Mouse (Mus musculus) gastrocnemius, adult 8-10 months (tissue): ENCODE data around the gene Gm10392. TPM values are rescaled to one million over a fixed set of nuclear protein-coding genes. Genes with fewer than 3 reads are reported as not detected.

Experiments used
- DNase-seq, 2 experiments: peaks; one replicate each; pipeline ENCODE4 v3.0.0; 2022; ENCODE audit warnings: low spot score in 2 of 2
- total RNA-seq, 4 experiments: library from RNA; stranded (reverse); gene quantifications; 2 replicates each; pipeline ENCODE4 v1.2.4; 2022

Gene Gm10392
- total RNA-seq, 4 experiments from 2014 or later = not detected

DNA sequence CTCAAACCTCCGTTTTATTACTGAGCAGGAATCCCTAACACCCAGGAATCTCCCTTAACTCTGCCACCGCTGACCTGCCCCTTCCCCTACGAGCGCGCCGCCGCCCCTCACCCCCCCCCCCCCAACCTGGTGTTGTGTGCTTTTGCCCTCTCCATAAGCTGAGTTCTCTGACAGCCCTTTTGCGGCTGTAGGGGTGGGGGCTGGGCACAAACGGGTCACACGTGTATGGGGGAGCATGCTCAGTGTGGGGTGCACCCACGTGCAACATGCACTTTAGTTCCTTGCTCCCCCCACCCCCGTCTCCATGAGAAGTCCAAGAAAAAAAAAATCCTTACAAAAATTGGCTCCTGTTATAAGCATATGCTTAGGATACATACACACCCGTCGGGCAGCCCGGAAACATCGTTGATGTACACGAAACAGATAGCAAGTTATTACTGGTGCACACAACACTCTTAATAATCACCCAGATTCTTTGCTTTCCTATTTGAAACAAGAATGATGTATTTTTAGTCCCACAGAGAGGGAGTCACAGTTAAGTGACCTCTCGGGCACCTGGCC, 26.6 kb downstream of the Gm10392 start:
- no peak for DNase-seq

GRCm38 (mm10) chr11:77491502-77492291, 27.3 kb downstream of the Gm10392 start:
- peak in 1 of 2 experiments; percentile 56 for DNase-seq

DNA sequence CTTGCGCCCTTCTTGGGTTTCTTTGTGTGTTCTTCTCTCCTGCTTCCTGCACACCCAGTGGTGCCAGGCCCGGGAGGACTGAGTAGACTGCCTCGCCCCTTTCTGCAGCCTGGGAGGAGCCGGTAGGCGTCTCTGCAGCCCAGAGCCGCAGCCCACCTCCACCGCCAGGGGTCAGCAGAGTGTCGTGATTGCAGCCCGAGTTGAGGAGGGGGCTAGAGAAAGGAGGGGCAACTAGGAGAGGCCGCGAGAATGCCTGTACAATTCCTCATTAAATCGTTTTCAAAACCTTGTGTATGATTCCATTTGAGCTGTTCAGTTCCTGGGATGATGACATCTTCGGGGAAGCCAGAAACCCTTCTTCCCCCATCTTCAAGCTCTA, 27.9 kb downstream of the Gm10392 start:
- DNase-seq = peak; percentile 75 to 81

GRCm38 (mm10) chr11:77490451-77490850, 28.5 kb downstream of the Gm10392 start:
- DNase-seq = no peak

GRCm38 (mm10) chr11:77489591-77490235, 29.3 kb downstream of the Gm10392 start, which contains the start of gene Ankrd13b:
Ankrd13b (minus strand) TSS chr11:77489678.
- peak in 1 of 2 experiments; percentile 60 for DNase-seq

- no peak for DNase-seq
These were observed 30.0 kb downstream of the Gm10392 start for GRCm38 (mm10) chr11:77488771-77489581.

DNA sequence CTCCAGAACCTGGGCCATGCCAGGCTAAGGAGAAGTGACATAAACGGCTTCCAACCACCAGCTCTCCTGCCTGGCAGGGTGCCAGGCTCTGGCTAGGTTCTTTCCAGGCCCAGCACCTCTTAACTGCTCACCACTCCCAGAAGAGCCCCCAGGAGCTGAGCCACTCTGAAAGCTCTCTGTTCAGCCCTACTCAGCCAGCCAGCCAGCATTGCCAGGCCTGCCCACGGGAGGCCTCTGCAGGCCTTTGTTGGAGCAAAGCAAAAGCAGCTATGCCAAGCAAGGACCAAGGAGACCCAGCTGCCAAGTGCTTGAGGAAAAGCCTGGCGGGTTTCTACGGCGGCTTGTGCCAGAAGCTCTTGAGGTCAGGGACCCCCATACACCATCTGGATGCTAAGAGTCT, 32.2 kb downstream of the Gm10392 start:
- DNase-seq = no peak

DNA sequence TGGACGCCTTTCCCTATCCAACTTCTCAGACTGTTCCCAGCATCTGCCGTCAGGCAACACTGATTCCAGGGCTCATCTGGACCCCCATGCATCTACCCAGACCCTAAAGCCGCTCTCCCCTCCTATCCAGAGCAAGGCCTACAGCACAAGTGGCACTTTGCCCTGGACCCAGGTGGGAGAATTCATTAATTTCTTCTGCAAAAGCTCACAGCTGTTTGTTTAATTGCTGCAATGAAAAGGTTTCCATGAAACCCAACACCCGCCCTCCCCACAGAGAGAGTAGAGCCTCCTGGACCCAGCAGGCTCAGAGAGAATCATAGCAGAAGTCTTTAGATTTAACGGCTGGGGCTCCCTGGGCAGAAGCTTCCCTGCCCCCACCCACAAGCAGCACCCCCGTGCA, 33.8 kb downstream of the Gm10392 start:
- DNase-seq = no peak

DNA sequence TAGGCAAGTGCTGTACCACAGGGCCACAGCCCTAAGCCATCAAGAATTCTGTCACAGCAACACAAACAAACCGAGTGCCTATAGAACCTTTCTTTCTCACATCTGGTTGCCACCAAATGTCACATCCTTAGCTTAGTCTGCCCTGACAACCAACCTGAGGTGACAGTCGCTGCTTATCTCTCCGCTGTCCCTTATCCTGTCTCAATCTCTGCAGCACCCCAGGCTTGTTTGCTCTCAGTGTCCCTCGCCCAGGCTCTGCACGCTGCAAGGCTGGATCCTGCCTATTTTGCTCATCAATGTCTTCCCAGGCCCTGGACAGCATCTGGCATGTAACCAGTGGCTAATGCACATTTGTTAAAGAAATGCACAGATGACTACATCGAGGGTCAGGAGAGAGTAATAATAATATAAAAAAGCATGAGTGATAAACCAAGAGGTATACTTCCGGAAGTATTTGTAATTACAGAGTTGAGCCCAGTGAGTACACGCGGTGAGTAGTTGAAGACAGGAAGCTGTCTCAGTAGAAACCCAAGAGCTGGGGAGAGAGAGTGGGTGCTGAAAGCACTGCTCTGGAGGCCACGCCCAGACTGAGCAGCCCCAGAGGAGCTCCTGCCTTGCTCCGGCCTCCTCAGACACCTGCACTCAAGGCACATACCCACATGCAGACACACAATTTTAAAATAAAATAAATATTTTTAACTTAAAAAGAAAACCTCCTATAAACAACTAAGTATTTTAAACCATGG, 35.3 kb downstream of the Gm10392 start:
- no peak for DNase-seq

- DNase-seq = no peak
These were observed 36.0 kb downstream of the Gm10392 start for GRCm38 (mm10) chr11:77483043-77483442.

DNA sequence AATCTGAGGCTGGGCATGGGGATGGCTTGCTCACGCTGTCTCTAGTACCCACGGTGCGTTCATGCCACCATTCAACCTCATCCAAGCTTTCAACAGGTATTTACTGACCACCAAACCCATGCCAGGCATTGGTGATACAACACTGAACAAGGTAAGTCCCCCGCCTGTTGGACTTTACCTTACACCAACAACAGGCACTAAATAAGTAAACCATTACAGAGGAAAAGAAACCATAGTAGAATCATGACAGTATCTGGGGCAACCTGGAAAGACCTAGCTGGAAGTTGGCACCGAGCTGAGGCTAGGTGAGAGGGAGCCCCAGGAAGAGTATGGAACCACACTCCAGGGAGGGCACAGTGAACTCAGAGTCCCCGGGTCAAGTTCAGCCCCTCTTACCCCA, 42.1 kb downstream of the Gm10392 start:
- DNase-seq = no peak

DNA sequence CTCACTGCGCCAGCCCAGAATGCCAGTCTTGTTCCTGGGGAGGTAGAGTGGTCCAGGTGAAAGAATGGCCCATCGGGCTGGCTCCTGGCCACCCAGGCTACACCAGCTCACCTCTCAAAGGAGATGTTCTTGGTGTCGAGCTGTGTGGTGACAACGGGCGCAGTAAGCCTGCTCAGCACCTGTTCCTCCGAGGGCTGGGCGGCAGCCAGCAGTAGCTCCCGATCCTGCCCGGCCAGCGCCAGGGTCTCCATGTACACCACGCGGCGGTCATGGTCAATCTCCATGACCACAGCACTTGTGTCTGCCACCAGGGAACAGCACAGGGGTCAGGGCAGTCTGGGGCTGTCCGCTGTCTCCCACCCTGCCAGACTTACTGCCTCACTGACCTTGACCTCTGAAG, 42.8 kb downstream of the Gm10392 start:
- no peak for DNase-seq

DNA sequence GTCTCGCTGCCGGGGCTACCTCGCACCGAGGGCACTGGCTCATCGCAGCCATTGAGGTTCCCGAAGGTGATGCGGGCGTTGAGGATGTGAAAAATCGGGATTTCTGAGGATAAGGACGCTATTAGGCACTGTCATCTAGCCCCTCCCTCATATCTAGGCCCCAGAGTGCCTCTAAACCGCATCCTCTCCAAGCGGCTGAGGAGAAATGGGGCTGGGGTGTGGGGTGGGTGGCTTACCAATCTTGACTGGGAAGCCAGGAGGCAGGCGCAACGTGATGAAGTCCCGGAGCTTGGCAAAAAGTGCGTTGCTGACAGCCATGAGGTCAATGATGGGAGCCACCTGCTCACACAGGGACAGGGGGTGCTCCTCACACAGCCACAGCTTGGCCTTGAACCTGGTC, 46.2 kb downstream of the Gm10392 start:
- DNase-seq = no peak

- DNase-seq = no peak
These were observed 47.6 kb downstream of the Gm10392 start for GRCm38 (mm10) chr11:77471407-77471806.

GRCm38 (mm10) chr11:77468397-77468796, 50.6 kb downstream of the Gm10392 start:
- no peak for DNase-seq

DNA sequence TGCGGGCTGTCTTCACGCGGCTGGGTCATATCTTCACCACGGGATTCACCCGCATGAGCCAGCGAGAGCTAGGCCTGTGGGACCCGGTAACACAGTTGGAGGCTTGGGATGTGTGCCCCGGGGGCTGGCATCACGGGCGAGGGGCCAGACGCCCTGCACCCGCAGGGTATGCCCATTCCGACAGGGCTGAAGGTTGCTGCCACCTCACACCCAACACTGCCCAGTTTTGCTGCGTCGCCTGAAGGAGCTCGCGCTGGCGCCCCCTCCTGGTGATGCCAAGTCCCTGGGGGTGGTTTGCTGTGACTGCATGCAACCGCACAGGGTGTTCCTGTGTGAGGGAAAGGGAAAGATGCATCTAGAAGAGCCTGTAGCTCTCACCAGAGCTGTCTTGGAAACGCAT, 51.2 kb downstream of the Gm10392 start:
- peak; percentile 63 to 64 for DNase-seq

DNA sequence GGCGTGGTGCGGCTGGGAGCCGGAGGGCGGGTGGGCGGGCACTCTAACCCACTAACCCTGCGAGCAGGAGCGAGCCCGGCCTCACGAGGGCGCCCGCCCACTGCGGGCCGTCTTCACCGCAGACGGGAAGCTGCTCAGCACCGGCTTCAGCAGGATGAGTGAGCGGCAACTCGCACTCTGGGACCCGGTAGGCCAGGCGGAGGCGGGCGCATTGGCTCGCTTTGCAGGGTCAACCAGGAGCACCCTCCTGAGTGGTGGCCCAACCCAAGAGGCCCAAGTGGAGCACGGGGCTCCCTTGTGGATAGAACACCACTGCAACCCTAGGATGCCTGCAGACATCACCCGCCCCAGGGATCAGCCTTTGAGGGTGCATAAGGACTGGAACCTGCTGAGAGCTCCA, 51.8 kb downstream of the Gm10392 start:
- DNase-seq = peak; percentile 53 to 66
